Mouse (Mus musculus): Measurements from ENCODE around the gene Coro2a.

- TF ChIP-seq CTCF (IDR thresholded peaks at IDR 0.05; ENCODE audit: low read depth) (no peak), EP300 (IDR thresholded peaks at IDR 0.05; ENCODE audit: low read depth) (no peak)
These were observed 21.0 kb upstream of the Coro2a start for GRCm38 (mm10) chr4:46623007-46623406.
